Mouse (Mus musculus) CD4-positive, CD25-positive, alpha-beta regulatory T cell, adult 2 months (primary cell): ENCODE data around the gene Arx.

ENCODE experiments used
- DNase-seq: peaks from one replicate; pipeline ENCODE4 v3.0.0-alpha.2; 2012; ENCODE audit warnings: low read depth, low spot score

The Arx gene

GRCm38 (mm10) chrX:93286291-93286893, at the start of gene Arx:
Arx (plus strand) TSS chrX:93286445.
- peak; percentile 80 for DNase-seq

GRCm38 (mm10) chrX:93251329-93251728, 34.9 kb upstream of the Arx start:
- DNase-seq = no peak

GRCm38 (mm10) chrX:93275689-93276088, 10.6 kb upstream of the Arx start:
- no peak for DNase-seq

- no peak for DNase-seq
These were observed 6.3 kb upstream of the Arx start for GRCm38 (mm10) chrX:93279940-93280339.

GRCm38 (mm10) chrX:93281028-93281723, 5.1 kb upstream of the Arx start:
- peak; percentile 67 for DNase-seq

- no peak for DNase-seq
These were observed 4.5 kb upstream of the Arx start for GRCm38 (mm10) chrX:93281756-93282155.

- DNase-seq = no peak
These were observed 1.2 kb upstream of the Arx start for GRCm38 (mm10) chrX:93285091-93285490.

GRCm38 (mm10) chrX:93288339-93288738, 2.1 kb downstream of the Arx start:
- DNase-seq = peak; percentile 18

- peak; percentile 20 for DNase-seq
These were observed 2.8 kb downstream of the Arx start for GRCm38 (mm10) chrX:93289076-93289475.

GRCm38 (mm10) chrX:93289851-93290380, 3.7 kb downstream of the Arx start:
- DNase-seq = no peak

- DNase-seq = no peak
These were observed 5.8 kb downstream of the Arx start for GRCm38 (mm10) chrX:93292031-93292430.

GRCm38 (mm10) chrX:93294736-93295490, 8.7 kb downstream of the Arx start:
- DNase-seq = no peak

- no peak for DNase-seq
These were observed 9.6 kb downstream of the Arx start for GRCm38 (mm10) chrX:93295819-93296218.

- DNase-seq = peak; percentile 28
These were observed 10.8 kb downstream of the Arx start for GRCm38 (mm10) chrX:93297001-93297441.

GRCm38 (mm10) chrX:93299046-93299626, 12.9 kb downstream of the Arx start:
- no peak for DNase-seq

- DNase-seq = no peak
These were observed 13.5 kb downstream of the Arx start for GRCm38 (mm10) chrX:93299771-93300170.

GRCm38 (mm10) chrX:93300183-93300815, 14.1 kb downstream of the Arx start:
- DNase-seq = no peak

GRCm38 (mm10) chrX:93301798-93302197, 15.6 kb downstream of the Arx start:
- DNase-seq = no peak

- no peak for DNase-seq
These were observed 19.5 kb downstream of the Arx start for GRCm38 (mm10) chrX:93305780-93306179.

- no peak for DNase-seq
These were observed 31.3 kb downstream of the Arx start for GRCm38 (mm10) chrX:93317577-93317976.

GRCm38 (mm10) chrX:93319979-93320378, 33.7 kb downstream of the Arx start:
- no peak for DNase-seq
